Mouse (Mus musculus): ENCODE data around the gene Calcb. TPM values are rescaled to one million over a fixed set of nuclear protein-coding genes. Genes with fewer than 3 reads are reported as not detected.
"Not testable (repeated sequence)": the region's sequence is repeated elsewhere in the genome, so short reads cannot be mapped to it uniquely, and the experiment has no call there.

Gene Calcb
- total RNA-seq (2021), result not detected
- long read RNA-seq, experiment 1, result 0 reads
- long read RNA-seq, experiment 2, partial matches to known transcripts, result 1 of 1 reads
- long read RNA-seq, experiment 2, other reads (novel, unspliced or antisense), result 0 of 1 reads

DNA sequence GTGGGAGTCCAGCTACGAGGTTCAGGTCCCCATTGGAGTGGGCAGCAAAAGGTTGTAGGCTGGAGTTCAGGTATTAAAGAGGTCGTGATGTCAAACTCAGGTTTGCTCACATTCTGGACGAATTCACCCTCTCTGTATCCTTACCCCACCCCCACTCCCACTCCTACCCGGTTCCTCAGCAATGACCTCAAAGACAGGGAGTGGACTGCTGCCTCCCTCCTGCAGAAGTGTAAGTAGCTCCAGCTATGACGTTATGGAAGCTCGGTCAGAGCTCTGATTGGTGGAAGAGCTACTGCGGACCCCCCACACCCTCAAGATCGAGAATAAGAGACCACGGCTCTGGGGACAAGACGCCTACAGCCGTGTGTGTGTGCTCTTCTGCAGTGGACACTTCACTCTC, at the start of gene Calcb:
Calcb (plus strand) TSS at position 344 of the 400 bp plus-strand sequence.
- no peak for DNase-seq (ENCODE audit: low spot score in 2 of 2)

DNA sequence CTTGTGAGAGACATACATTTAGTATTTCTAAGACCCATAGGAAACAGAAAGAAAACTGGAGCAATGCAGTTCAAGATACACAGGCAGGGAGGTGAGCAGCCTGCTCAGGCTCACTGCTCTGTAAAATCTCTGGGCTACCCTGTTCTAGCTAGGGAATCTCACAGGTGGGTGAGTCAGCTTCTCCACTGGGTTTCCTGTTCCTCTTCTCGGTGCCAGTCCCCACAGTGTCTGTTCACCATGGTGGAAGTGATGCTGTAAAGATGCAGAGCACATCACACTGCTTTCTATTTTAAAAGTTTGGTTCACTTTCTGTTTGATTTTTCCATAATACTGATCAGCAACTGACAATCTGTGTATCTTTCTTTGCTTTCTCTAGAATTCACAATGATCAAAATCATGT, 47.0 kb upstream of the Calcb start:
- no peak for DNase-seq (ENCODE audit: low spot score in 2 of 2)

DNA sequence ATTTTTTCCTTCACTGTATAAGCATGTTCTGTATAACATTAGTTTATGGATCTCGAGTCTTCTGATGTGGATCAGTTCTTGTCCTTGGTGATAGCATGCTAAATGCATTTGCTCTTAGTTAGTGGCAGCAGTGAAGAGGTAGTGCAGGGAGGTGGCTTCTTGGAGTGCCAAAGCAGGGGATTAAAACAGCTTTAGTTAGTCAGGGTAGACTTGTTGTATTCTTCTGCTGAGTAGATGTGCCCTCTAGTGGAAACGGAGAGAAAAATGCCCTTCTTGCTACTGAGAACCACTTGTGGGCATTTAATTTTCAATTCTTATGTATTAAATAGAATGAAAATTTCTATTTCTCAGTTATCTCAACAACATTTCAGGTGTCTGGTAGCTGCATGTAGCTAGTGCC, 45.7 kb upstream of the Calcb start:
- DNase-seq (ENCODE audit: low spot score in 2 of 2), result no peak

DNA sequence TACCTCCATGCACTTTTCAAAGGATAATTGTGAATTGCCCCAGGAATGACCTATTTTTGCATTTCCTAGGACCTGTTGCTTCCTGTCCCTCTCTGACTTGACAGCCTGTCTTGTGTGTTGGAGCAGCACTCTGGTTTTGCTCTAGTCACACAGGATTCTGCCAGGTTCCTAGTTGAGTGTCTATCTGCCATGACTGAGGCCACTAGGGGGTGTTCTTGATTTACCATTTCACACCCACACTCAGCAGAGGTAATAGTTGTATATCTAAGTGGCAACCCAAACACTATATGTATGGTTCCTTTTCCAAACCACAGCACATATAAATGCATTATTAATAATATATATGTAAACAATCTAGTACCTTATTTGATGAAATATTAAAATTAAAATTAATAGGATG, 26.1 kb upstream of the Calcb start:
- DNase-seq (ENCODE audit: low spot score in 2 of 2), result no peak

DNA sequence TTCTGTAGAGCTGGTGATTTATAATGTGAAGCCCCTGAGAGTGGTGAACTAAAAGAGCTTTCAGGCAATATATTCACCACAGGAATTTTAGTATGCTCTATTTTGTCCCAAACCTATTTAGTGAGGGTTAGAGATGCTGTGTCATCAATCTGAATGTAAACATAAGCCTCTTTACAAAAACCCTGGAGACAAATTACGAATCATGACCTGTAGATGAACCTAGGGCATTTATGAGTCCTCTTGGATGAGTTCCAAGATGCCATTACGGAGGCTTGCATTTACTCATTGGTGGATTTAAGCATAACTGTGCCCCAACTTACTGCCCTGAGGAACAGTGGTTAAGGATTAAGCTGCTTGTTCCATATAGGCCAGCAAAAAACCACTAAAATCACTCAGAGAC, 17.6 kb upstream of the Calcb start:
- DNase-seq (ENCODE audit: low spot score in 2 of 2), result no peak

DNA sequence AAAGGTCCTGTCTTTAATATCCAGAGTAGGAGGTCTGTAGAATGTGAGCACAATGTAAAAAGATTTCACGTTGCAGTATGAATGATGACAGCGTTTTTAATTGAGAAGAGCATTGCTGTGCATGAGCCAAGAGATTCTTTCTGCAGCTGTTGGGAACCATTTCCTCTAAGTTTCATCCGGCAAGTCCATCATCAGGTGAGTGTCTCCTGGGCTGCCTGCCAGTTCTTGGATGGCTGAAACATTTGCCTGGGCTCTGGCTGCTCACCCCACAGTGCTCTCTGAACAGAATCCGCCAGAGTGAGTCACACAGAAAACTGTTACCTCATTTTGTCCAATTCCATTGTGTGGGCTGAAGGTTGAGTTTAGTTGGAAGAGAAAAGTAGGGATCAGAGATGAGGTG, 11.7 kb upstream of the Calcb start:
- DNase-seq (ENCODE audit: low spot score in 2 of 2), result no peak

DNA sequence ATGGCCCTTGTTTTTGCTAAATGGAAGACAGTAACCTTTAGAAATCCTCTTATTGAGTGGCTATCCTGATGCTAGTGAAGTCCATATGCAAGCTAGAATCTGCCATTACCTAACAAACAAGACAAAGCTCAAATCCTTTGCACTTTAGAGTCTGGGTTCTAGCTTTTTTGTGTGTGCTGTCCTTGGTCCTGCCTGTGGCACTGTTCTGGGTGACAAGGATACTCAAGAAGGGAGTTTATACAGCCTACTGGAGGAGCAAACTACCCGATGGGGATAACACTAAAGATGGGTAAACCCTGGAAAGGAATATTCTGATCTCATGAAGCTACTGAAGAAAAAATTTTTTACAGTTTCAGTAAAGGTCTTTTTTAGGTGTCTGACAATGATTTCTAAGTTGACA, 11.0 kb upstream of the Calcb start:
- DNase-seq (ENCODE audit: low spot score in 2 of 2), result no peak

DNA sequence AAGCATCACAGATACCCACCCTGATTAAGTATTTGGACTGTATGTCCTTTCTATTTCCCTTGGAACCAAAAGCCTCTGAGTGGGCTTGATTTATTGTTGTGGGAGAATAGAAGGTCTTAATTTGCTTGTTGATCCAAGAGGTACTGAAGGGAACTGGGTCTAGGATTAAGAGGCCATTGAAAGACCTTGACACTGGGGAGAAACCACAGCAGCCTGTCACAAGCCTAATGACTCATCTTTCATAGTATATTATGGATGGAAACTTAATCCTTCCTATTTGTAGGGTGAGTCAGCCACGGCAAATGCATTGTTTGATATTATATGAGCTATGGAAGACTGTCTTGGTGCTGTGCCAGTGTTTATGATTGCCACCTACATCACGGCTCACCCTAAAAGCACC, 8.0 kb upstream of the Calcb start:
- no peak for DNase-seq (ENCODE audit: low spot score in 2 of 2)

DNA sequence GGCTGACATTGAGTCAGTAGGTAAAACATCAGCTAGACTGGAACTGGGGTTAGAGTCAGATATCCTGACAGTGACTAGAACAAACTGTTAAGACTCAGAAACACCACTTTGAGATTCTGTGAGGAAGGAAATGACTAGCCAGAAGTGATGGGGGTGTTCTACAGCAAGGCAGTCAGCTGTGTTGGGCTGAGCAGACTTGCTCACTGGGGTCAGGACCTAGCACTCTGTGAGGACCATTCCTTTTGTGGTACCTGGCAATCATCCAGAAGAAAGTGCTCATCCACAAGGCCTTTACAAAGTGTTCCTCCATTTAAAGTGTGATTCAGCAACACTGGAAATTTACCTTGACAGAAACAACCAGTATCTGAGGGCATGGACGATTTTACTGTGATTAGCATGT, 5.9 kb upstream of the Calcb start:
- DNase-seq (ENCODE audit: low spot score in 2 of 2), result no peak

DNA sequence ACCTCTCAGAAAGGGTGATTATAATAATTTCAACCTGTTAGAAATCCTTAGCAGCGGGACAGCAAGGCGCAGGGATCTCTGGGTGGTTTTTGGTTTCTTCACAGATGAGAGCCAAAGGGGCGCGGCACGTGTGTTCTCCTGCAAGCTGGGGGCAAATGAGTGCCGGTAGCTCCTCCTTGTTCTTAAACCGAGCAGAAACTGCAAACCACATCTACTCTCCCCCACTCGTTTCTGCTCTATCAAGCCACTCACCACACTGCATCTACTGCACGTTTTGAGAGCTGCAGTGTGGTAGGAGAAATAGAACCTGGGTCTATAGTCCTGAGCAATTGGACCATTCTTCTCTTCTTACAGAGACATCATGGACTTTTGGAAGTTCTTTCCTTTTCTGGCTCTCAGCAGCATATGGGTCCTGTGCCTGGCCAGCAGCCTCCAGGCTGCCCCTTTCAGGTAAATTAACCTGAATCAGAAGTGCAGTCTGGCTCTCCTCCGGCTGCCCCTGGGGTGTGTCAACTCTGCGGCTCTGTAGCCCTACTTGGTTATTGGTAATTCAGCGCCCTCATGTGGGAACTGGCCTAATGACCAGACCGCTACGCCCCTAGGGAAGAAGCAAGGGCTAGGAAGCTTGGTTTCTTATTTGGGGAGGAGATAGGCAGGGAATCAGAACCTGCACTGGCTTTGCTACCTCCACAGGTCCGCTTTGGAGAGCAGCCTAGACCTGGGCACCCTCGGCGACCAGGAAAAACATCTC, 1.1 kb downstream of the Calcb start:
- no peak for DNase-seq (ENCODE audit: low spot score in 2 of 2)

DNA sequence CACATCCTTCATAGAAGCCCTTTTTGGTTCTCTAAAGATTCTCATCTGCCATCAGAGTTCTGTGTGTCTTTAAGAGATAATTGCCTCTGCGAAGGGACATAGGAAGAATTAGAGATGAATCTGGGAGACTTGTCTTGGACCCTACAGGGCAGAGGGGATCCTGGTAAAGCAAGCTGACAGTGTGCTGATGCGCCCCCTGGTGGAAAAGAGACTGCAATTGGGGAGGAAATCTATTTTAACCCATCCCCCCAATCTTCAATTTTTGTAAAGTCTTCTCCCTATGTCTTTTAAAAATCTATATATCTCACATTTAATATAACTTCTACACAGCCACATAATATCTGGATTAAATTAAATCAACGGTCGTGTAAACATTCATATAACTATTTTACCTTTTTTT, 11.3 kb downstream of the Calcb start:
- not testable (repeated sequence) for DNase-seq (ENCODE audit: low spot score in 2 of 2)

DNA sequence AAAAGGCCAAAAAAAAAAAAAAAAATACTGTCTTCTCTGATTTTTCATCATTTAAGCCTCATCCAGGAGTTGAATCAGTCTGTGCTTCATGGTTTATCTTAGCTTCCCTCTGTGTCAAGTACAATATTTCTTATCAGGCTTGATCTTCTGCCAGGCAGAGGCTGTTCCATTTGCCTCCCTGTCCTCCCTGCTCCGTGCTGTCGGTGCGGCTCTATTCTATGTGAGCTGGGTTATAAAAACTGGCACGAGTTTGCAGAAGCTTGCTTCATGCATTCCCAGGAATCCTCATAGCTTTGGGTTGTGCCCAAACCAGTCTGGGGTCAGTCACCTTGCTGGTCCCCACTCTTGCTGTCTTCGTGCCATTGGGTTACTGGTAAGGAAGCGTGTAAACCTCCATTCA, 12.7 kb downstream of the Calcb start:
- no peak for DNase-seq (ENCODE audit: low spot score in 2 of 2)

DNA sequence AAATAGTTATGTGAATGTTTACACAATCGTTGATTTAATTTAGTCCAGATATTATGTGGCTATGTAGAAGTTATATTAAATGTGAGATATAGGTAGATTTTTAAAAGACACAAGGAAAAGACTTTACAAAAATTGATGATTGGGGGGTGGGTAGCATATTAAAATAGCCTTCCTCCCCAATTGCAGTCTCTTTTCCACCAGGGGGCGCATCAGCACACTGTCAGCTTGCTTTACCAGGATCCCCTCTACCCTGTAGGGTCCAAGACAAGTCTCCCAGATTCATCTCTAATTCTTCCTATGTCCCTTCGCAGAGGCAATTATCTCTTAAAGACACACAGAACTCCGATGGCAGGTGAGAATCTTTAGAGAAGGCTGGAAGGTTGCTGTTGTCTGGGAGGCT, 13.3 kb downstream of the Calcb start:
- not testable (repeated sequence) for DNase-seq (ENCODE audit: low spot score in 2 of 2)

DNA sequence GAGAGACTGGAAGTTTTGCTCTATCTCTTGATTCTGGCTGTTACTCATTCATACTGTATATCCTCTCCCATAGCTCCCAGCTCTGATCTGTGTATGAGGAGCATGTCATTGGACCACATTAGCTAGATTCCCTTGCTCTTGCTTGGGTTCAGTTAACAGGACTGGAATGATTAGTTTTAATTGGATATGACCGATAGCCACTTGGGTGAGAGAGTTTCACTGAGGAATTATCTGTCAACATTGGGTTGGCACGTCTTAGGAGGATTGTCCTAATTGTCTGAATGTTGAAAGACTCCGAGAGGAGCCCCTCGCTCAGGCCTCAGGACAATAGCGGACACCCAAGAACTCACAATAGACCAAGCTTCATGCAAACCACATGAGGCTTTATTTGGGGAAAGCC, 17.8 kb downstream of the Calcb start:
- no peak for DNase-seq (ENCODE audit: low spot score in 2 of 2)

DNA sequence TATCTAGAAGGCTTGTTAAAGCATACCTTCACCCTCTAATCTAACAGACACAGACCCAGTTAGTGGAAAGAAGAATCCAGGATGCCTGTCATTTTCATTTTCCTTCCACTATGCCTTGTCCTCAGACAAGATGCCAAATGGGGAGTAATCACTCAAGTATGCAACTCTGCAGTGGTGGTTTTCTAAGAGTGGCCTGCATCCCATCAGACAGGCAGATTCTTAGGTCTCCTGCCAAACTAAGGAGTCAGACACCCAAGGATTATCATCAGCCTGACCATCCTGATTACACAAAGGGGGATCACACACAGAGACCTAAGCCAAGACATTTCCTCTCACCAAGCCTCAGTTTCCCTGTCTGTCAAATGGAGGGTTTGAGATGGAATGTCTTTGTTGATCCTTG, 19.7 kb downstream of the Calcb start:
- DNase-seq (ENCODE audit: low spot score in 2 of 2), result no peak

DNA sequence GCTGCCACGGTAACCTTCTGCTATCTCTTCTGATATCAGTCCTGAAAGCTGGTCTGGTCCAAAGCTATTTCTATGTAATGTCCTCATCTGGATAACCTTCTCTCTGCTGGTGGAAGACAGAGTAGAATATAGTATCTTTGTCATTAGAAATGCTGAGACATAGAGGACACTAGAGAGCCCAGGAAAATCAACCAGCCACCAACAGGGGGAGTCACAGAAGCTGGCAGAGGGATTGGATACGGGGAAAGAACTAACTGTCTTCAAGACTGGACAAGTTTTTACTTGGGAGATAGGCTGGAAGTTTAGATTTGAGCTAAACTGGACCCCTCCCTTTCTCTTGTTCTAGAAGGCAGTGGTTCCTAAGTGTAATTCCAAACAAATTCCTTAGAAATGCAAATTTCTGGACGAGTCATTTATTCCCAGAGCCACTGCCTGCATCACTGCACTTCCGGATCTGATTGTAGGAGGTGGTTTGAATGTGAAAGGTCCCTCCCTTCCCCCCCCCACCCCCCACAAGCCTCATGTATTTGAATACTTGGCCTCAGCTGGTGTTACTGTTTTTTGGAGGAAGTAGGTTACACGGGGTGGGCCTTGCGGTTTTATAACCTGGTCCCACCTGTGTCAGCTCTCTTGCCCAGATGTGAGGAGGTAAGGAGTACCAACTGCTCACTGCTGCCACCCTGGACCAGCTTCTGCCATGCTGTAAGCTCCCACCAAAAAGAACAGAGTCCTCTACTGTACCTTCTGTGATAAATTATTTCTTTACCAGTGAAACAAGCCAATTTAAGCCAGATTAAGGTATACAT, 22.1 kb downstream of the Calcb start:
- DNase-seq (ENCODE audit: low spot score in 2 of 2), result no peak

DNA sequence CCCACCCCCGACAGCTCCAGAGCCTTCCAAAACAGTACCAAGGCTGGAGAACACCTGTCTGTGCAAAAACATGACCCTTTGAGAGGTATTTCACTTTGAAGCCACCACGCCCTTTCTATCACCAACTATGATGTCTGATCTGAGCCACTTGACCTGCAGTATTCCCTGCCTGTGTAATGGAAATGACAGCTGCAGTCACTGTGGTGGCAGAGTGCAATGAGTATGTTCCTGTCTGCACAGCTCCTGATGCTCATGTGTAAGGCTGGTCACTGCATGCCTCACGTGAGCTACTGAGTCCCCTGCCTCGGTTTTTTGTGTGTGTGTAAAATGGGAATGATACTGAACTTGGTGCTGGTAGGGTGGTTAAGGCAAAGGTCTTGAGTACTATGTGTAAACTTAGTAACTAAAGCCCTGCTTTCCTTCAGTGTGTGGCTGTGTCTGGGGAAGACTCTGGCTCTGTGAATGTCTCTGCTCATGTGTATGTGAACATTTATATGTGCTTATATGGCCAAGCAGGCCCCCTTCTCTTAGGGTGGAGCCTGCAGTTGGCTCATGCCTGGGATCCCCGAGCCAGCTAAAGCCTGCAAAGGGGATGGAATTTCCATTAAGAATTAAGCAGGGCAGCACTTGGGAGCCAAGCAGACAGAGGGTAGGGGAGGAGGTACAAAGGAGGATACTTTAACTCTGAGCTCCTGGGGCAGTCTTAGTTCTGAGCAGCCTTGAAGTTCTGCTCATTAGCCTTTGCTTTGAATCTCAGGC, 24.8 kb downstream of the Calcb start, which contains the start of gene Insc:
Insc (plus strand) TSS at position 673 of the 759 bp plus-strand sequence.
- no peak for DNase-seq (ENCODE audit: low spot score in 2 of 2)

DNA sequence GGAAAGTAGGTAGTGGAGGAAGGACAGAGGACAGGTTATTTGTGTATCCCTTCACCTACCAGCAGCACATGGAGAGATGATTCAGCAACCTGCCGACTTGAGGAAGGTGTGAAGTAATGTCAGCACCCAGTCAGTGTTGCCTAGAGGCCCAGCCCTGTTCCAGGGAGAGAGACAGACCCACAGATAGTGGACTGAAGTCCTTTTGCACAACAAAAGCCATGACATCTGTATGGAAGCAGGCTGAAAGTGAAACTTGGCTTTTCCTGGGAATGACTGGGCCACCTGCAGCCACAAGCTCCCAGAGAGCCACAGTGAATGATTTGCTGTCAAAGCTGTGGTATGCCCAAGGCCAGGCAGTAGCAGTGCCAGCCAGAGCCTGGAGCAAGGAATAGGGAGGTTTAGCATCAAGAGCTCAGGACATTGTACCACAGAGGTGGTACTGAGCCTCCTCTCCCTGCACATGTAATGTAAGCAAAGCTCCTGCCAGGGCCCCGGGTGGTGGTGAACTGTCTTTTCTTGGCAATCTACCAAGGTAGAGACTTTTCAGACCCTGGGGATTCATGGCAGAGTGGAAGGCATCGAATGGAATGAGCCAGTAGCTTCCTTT, 26.3 kb downstream of the Calcb start:
- no peak for DNase-seq (ENCODE audit: low spot score in 2 of 2)

DNA sequence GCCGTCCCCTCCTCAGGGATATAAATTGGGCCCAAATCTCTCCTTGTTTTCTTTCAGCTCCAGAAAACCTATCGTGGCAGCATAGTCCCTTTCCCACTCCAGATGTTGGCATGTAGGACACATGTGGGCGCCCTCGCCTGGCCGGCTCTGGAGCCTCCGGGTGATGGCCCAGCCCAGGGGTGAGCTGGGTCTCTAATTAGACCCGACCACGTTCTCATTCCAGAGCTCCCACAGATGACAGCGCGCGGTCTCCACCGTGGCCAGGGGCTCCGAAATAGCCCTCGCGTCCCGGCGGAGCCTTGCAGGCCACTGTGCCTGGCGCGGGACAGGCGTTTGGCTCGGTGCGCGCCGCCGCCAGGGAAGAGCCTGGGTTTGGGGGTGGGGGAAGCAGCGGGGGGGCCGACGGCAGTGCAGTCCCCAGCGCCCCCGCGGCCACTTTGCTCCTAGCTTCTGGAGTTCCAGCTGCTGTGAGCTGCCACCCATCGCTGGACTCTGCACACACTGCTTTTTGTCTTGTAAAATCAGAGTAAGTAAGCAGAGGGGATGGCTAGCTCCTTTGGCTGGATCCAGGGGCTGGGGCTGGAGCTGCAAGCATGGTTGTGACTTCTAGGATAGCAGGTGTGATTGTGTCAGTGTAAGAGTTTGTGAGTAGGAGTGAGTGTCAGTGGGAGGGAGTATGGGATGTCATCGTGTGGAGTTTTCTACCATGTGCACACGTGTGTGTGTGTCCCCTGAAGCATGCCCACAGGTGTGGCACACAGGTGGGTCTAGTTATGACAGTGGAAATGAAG, 27.2 kb downstream of the Calcb start:
- DNase-seq (ENCODE audit: low spot score in 2 of 2), result no peak

DNA sequence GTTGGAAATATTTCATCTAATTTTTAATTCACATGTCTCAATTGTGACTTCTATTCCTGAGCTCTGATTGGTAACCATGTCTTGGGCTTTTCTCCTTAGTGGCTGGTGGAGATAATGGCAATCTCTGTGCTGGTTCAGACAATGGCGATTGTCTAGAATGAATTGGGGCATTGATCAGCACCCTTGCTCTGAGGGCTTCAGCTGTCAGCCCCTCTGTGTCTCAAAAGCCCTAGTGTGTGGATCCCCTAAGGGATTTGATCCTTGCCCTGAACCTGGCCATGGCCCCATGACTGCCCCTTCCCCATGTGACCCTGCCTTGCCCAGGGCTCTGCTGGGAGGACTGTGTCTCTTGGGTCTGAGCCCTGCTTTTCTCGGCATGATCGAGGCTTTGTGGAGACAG, 29.2 kb downstream of the Calcb start:
- DNase-seq (ENCODE audit: low spot score in 2 of 2), result no peak
